Mouse (Mus musculus) cerebellum, postnatal 36 days (tissue): ENCODE data around the gene Mogs.

Source experiments
- DNase-seq, 2 experiments: peaks; one replicate each; pipeline ENCODE4 v3.0.0; 2021 to 2022; ENCODE audit warnings: mixed read lengths in 2 of 2

Mogs gene

DNA sequence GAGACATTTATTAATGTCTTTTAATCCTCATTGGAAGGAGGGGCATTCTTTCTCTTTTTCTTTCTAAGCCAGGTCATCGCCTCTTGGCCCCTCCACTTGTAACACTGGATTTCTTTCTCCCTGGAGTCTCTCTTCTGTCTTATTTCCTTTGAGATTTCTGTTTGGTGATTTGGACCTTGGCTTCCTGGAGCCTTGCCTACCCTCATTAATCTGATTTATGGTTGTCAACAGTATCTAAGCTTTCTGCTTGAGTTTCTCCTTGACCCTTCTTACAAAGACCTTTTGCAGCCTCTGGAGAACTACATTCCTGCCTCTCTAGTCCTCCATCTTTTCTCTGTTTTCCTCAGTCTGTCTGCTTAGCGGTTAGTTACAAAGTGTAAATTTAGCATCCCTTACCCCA lies 16.9 kb upstream of the Mogs start:
- no peak for DNase-seq

DNA sequence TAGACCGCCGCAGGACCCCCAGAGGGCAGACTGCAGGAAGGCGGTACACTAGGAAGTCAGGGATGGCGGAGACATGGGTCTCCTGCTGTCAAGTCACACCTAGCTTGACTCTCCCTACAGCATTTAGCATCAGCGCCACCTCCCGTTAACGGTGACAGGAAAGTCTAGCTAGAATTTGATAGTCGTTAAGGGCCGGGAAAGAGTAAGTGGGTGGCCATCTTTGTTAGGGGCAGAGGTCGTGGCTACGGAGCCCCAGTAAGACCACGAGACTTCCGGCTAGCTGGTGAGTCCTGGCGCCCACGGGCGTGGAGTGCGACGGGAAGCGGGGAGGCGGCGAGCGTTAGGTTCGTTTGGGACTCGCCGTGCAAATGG lies 14.0 kb upstream of the Mogs start, which contains the start of the genes Ccdc142 and Gm42688:
Gene Ccdc142, plus strand, starts transcription at position 286 of the 372 bp plus-strand sequence.
Gene Gm42688, plus strand, starts transcription at position 302 of the 372 bp plus-strand sequence.
- DNase-seq: peak; percentile 90 to 94

DNA sequence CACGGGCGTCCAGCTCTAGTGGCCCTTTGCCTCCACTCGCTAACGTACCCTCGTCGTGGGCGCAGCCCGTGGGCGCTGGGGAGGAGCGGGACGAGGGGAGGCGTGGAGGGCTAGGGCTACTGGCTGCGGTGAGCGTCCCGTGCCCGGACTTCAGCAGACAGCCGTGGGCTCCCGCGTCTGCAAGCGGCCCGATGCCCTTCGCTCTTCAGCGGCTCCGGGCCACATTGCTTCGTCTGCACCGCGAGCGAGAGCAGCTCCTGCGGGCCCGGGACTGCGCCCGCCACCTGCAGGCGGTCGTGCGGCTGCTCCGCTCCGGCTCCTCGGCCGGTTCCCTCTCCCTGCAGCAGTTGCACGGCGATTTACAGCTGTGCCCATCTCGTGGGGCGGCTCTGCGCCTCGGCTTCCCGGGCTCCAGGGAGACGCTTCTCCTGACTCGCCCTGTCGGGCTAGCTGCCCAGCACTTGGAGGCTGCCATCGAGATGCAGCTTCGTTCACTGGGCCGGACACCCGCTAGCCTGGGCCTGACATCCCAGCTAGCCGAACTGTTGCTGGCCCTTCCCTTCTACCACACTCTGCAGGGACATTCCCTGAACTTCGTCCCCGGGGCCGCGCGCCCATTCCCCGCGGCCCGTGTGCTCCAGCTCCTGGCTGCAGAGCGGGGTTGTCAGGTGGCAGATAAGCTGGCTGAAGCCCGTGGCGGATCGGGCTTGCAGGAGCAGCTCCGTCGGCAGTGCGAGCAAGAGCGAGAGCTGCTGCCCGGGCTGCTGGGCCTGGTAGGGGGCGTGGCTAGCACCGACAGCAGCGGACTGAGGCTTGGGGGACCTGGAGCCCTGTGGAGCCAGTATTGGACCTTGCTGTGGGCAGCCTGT lies 13.4 kb upstream of the Mogs start:
- DNase-seq: peak; percentile 41 to 59

DNA sequence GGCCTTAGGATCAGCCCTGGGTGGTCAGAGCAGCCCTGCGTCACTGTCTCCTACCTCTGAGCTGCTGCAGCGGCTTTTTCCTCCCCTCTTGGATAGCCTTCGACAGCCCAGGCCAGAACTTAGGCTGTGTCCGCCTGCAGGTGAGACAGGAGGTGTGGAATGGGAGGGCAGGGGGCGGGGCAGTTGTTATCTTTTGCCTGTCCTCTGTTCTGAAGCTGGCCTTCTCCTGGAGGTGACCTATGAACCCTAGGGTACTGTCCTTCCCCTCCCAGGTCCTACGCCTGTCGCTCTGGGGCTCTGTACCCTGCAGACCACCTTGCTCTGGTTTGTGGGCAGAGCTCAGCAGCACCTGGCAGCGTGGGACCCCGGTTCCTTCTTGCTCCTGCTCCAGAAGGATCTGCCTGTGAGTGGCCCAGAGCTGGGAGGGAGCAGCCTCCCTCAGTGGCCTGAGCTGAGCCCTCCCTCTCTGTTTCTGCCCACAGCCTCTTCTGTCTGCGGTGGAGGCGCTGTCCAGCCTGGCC lies 12.1 kb upstream of the Mogs start:
- no peak for DNase-seq

DNA sequence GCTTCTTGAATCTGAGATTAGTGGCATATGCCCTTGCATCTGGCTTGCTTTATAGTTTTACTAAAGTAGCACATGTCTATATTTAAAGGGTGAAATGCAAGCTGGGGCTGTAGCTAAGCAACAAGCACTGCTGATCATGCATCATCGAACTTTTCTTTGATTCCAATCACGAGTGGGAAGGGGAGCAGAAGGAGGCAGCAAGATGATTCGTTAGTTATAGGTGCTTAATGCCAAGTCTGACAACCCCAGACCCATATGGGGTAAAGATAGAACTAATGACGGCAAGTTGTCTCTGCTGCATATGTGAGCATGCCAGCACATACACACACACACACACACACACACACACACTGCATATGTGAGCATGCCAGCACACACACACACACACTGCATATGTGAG lies 11.1 kb upstream of the Mogs start:
- no peak for DNase-seq

DNA sequence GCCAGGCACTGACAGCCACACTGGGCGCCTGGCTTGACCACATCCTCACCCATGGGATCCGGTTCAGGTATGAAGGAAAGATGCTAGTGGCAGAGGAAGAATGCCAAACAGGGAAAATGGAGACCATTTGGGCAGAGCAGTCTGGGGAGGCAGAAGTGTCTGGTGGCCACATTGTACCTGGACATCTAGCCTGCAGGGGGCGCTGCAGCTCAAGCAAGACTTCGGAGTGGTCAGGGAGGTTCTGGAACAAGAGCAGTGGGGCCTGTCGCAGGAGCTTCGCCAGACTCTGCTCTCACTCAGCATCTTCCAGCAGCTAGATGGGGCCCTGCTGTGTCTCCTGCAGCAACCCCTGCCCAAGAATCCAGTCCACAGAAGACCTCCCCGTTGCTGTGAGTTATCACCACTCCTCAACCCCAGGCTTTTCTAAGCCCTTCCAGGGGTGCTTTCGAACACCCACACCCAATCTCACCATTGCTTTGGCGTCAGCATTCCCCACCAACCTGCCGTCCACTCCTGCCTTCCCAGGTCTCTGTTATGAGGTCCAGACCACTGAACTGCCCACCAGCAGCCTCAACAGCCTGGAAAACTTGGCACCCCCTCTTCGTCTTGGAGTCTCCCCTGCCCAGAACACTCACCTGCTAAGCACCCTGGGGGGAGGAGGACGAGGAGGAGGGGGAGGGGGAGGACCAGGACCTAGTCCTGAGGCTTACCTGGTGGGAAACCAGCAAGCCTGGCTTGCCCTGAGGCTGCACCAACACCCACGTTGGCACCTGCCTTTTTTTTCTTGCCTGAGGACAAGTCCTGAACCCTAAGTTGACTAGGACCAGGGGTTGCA lies 7.5 kb upstream of the Mogs start:
- DNase-seq: peak; percentile 66 to 75

DNA sequence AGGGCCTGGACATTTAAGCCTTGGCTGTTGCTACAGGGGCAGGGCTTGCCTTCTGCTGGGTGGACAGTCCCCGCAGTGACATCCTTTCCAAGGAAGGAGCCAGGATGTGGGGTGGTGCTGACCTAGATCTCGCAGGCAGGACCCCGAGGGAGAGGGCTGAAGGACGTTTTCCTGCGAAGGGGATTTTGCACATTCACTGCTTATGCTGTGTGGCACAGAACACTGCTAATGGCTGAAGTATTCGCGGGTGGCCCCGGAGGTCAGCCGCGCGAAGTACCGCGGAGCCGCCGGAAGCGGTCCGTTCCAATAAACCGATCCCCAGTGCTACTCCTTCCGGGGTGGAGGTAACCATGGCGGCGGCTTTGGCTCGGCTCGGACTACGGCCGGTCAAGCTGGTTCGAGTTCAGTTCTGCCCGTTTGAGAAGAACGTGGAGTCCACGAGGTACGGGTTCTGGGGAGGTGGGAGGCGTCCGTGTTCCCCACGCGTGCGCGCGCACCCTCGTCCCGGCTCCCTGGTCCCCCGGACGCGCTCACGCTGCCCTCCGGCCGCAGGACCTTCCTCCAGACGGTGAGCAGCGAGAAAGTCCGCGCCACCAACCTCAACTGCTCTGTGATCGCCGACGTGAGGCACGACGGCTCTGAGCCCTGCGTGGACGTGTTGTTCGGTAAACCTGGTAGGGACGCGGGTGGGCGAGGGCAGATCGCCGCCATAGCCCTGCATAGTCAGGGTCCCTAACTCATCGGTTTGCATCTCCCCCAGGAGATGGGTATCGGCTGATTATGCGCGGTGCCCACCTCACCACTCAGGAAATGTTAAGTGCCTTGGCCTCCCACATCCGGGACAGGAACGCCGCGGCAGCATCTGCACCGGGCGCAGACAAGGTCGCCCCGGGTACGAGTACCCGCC lies 6.3 kb upstream of the Mogs start, which contains the start of gene Mrpl53:
Gene Mrpl53, plus strand, starts transcription at position 279 of the 907 bp plus-strand sequence.
- DNase-seq: peak; percentile 84 to 86

DNA sequence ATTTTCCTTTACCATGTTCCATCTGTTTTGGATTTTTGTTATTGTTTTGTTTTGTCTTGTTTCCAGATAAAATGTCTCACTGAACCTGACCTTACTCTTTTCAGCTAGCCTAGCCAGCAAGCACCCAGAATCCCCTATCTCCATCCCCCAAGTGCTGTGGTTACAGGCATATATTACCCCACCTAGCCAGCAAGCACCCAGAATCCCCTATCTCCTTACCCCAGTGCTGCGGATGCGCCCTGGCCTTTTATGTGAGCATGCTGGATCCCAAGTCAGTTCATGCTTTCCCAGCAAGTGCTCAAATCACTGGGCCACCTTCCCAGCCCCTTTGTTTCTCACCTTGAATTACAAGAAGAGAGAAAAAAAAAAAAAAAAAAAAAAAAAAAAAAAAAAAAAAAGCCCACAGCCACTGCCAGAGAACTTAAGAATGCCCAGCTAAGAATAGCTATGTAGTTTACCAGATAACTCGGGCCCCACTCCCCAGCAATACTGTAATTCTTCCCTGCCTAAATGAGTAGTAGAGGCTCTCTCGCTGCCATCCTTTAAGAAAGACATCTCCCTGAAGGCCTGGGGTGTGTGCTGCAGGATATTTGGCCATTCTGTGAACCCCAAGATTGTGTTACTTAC lies 3.7 kb upstream of the Mogs start:
- no peak for DNase-seq

DNA sequence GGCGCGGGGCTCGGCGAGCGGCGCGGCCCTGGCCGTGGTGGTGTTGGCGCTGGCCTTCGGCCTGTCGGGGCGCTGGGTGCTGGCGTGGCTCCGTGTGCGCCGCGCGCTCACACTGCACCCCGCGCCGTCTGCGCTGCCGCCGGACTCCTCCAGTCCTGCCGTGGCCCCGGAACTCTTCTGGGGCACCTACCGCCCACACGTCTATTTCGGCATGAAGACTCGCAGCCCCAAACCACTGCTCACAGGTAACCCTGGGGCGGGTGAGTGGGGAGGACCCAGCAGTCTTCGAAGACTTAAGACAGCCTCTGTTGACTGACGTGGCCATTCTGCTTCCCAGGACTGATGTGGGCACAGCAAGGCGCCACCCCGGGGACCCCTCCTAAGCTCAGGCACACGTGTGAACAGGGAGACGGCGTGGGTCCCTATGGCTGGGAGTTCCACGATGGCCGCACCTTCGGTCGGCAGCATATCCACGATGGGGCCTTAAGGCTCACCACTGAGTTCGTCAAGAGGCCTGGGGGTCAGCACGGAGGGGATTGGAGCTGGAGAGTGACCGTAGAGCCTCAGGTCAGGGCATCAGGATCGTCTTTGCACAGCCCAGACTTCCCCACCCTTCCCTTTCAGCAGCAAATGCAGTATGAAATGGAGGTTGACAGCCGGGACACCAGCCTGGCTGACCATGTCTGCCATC lies 531 bp downstream of the Mogs start:
- DNase-seq: peak in 1 of 2 experiments; percentile 32

DNA sequence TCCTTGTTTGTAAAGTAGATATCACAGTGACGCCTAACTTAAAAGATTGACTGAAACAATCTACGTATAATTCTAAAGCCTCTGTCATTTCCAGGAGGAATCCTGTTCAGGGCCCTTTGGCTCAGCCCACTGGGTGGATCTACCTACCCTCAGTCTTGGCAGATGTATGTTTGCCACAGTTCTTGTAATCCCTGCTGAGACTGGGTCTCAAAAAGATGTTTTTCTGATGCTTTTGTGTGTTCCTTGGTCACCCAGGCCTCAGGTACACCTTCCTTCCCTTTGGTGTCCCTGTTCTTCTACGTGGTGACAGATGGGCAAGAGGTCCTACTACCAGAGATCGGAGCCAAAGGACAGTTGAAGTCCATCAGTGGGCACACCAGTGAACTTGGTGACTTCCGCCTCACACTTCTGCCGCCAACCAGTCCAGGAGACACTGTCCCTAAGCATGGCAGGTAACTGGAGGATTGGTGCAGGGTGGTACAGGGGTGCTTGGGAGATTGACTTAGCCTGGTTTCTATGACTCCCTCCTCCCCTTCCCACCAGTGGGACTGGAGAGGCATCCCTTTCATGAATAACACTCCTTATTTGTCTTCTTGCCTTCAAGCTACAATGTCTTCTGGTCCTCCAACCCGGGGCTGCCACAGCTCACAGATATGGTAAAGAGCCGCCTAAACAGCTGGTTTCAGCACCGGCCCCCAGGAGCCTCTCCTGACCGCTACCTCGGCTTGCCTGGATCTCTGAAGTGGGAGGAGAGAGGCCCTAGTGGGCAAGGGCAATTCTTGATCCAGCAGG lies 1.3 kb downstream of the Mogs start:
- no peak for DNase-seq

DNA sequence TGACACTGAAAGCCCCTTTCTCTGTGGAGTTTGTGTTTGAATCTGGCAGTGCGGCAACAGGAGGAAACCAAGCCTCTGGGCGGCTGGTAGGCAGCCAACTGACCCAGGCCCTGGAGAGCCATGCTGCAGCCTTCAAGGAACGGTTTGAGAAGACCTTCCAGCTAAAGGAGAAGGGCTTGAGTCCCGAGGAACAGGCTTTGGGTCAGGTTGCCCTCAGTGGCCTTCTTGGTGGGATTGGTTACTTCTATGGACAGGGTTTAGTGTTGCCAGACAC lies 1.8 kb downstream of the Mogs start:
- DNase-seq: no peak

DNA sequence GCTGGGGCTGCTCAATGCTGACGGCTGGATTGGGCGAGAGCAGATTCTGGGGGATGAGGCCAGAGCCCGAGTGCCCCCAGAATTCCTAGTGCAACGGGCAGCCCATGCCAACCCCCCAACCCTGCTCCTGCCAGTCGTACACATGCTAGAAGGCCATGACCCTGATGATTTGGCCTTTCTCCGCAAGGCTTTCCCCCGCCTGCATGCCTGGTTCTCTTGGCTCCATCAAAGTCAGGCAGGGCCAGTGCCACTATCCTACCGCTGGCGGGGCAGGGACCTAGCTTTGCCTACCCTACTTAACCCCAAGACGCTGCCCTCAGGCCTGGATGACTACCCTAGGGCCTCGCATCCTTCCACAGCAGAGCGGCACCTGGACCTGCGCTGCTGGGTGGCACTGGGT lies 2.3 kb downstream of the Mogs start:
- DNase-seq: no peak

DNA sequence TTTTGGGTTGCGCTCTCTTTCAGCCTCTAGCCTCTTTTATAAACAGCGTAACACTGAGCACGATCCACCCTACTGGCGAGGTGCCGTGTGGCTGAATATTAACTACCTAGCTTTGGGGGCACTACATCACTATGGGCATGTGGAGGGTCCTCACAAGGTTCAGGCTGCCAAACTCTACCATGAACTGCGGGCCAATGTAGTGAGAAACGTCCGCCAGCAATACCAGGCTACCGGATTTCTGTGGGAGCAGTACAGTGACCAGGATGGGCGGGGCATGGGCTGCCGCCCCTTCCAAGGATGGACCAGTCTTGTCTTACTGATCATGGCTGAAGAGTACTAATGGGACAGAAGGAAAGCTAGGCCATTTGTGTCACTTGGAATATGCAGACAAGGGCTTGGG lies 3.1 kb downstream of the Mogs start:
- DNase-seq: no peak

DNA sequence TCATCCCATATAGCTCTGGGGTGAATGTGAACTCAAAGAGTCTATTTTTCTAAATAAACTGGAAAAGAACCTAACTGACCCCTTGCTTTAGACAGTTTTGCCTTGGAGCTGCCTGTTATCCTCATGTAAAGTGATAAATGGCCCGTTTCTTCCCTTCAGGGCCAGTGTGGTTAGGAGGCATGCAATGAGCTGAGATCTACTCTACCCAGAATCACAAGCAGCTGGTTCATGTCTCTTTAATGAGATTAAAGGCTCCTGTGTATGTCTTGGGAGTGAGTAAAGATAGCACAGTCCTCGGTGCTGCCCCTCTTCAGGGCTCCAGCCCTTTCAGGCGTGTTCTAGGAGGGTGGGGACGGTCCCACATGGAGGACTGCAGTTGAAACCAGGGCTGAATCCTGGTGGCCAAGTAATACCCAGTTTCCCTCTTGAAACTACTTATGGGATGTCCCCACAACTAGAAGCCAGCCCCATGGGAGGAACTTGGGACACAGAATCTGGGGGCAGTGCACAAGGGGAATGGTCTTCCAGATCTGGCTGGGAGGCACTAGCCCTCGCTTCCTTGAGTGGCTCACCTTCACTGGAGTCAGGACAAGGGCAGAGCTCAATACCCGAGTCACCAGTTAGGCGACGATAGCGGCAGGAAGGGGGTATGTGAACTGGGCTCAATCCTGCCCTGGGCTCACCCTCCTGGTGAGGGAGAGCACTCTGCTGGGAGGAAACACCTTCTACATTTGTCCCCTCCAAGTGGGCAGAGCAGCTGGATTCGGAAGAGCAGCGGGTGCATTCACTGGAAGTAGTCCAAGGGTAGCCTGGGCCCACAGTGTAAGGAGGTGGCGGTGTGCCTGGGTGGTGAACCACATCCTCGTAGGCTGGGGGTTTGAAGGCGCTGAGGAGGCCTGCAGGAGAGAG lies 3.8 kb downstream of the Mogs start:
- no peak for DNase-seq

DNA sequence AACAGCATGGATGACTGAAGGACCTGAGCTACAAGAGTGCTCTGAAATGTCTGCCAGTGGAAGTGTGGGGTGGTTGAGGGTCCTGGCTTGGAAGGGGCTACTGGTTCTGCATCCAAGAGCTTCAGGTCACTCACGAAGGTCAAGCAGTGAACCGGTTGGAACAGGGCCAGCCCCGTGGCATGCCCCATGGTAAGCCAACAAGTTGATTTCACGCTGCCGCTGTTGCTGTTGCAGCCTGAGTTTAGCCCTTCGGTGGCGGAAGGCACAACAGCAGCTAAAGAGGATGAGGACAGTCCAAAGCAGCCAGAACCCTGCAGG lies 4.4 kb downstream of the Mogs start:
- DNase-seq: peak in 1 of 2 experiments; percentile 33

DNA sequence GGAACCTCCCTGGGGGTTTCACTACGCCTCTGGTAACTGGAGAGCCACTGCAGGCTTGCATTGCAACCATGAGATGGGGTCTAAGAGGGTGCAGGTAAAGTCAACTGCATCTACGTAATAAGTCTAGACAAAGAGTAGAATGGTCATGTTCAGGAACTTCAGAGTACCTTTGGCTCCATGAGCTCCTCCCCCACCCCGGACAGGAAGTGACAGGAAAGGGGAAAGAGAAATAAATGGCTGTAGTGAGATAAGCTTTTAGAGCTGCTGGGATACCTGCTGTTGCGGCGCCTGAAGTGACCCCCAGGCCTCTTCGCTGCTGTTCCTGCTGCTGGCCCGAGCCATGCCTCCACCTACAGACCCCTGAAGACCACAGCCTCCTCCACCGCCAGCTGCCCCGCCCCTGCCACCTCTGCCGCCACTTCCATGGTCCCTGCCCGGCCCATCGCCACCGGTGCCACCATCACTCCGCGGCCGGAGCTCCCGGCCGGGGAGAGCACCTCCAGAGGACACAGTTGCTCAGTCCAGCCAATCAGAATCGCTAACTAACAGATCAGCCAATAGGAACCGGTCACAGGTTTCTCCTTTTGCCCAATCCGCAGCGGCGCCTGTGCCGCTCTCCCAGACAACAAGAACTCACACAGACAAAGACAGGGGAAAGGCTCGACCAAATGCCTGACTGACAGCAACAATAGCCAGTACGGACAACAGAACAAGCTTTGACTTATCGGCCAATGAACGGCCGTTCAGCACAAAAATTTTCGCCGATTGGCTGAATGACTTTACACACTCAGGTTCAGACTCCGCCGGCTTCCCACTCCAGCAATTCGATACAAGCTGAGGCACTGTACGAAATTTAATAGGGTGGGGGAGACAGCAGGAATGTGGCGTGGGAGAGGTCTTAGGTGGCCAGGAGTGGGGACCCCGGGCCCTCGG lies 5.9 kb downstream of the Mogs start, which contains the start of gene Wbp1:
Gene Wbp1, minus strand, starts transcription at position 630 of the 933 bp plus-strand sequence.
- DNase-seq: peak; percentile 91 to 95

DNA sequence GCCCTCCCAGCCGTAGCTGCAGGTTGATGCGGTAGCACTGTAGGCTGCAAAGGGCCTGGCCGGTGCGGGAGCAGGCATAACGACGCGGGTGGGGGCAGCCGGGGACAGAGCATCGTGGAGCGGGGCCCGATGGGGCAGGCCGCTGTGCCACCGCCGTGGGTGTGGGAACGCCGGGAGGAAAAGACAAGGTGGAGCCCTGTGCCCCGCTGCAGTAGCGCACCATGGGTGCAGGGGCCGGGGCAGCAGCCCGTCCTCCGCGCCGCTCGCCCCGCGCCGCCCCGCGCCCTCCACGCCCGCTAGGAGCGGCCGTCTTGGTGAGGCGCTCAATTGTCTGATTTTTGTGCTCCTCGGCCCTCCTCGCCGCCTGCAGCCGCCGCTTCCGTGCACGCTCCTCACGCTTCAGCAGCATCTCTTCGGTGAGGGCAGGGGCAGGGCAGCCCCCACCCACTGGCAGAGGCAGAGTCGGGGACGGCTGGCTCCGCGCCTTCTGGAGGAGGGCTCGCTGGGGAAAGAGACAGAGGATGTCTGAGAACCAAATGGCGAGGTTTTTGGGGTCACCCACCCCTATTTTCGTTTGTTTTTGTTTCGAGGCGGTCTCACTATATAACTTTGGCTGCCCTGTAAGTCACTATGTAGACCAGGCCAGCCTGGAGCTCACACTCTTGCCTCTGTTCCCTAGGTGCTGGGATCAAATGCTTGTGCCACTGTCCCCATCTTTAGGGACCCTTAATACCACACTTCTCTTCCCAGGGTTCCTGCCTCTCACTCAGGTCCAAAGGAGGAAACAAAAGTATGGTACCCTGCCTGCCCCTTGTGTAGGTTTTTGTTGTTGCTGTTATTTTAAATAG lies 6.8 kb downstream of the Mogs start:
- no peak for DNase-seq
